Mouse (Mus musculus): ENCODE measurements around the gene Arap1. TPM values are rescaled to one million over a fixed set of nuclear protein-coding genes. Genes with fewer than 3 reads are reported as not detected.

Gene Arap1
- total and polyA plus RNA-seq, 3 experiments, result 21.2 to 46.1 (median 38.5) TPM

GRCm38 (mm10) chr7:101422069-101422468 is 74.2 kb downstream of the Arap1 start:
- H3K79me2 ChIP-seq (replicated peaks; ENCODE audit: control insufficient read depth, extremely low read depth, insufficient read depth, poor library complexity, severe bottlenecking), result no peaks in the 10 kb centered on the region
- DNase-seq (ENCODE audit: extremely low read depth), result no peak
- dilution Hi-C loops (cut with MboI; ENCODE audit: extremely low pct_ligation_motif_present, extremely low pct_unique_long_range_greater_than_20kb, low sequenced_read_pairs) (no loop called here), in situ Hi-C loops (cut with MboI; ENCODE audit: low pct_ligation_motif_present, low pct_unique_long_range_greater_than_20kb, low sequenced_read_pairs) (loop anchor here (25.0 kb wide), 1 partner anchor 90 kb away; no protein-coding TSS in a partner anchor)
- H3K27me3 ChIP-seq (replicated peaks), result peaks cover 29% of the 10 kb centered on the region
- no peak overlapping the region for H3K9ac ChIP-seq (ENCODE audit: insufficient read depth, low read depth)
- no peaks in the 10 kb centered on the region for H3K9me3 ChIP-seq (replicated peaks; ENCODE audit: low read length)
- no peak overlapping the region for H3K4me3 ChIP-seq (replicated peaks in 1 of 3; ENCODE audit: low read depth in 2 of 3, low read length in 2 of 3, poor library complexity in 1 of 3)
- H3K36me3 ChIP-seq (replicated peaks in 1 of 2; ENCODE audit: control insufficient read depth in 1 of 2, insufficient read depth in 1 of 2, low read length in 1 of 2), result peaks cover 0 to 6% of the 10 kb centered on the region in 2 experiments
- H3K4me2 ChIP-seq (ENCODE audit: insufficient read depth, low read depth, poor library complexity, severe bottlenecking), result no peak overlapping the region
- H3K27ac ChIP-seq (ENCODE audit: insufficient read depth, low read depth), result no peak overlapping the region
- peaks cover 5 to 11% of the 10 kb centered on the region in 2 experiments for H3K4me1 ChIP-seq (ENCODE audit: control insufficient read depth in 1 of 2, insufficient read depth in 2 of 2)
- TF ChIP-seq PAX5 (IDR thresholded peaks at IDR 0.05; ENCODE audit: low read length) (no peak), SMC3 (IDR thresholded peaks at IDR 0.05; ENCODE audit: low read depth, low read length) (no peak), TCF12 (IDR thresholded peaks at IDR 0.05; ENCODE audit: low read depth, low read length) (no peak), SIN3A (IDR thresholded peaks at IDR 0.05; ENCODE audit: low read length) (no peak), JUN (IDR thresholded peaks at IDR 0.05; ENCODE audit: insufficient read depth, low read depth, low read length) (no peak), USF1 (IDR thresholded peaks at IDR 0.05; ENCODE audit: low read depth, low read length) (no peak), CTCF (conservative IDR thresholded peaks at IDR 0.05 in 1 of 2, IDR thresholded peaks at IDR 0.05 in 1 of 2; ENCODE audit: low read depth in 2 of 2, low read length in 2 of 2) (no peak), POLR2A (IDR thresholded peaks at IDR 0.05; ENCODE audit: low read depth, low read length) (no peak), NELFE (IDR thresholded peaks at IDR 0.05; ENCODE audit: low read depth, low read length) (no peak), ZNF384 (IDR thresholded peaks at IDR 0.05; ENCODE audit: low read depth, low read length) (no peak), USF2 (conservative IDR thresholded peaks at IDR 0.05; ENCODE audit: low read depth, low read length) (no peak), ZC3H11A (IDR thresholded peaks at IDR 0.05; ENCODE audit: low read depth, low read length) (no peak), EP300 (IDR thresholded peaks at IDR 0.05; ENCODE audit: low read length) (no peak), HCFC1 (IDR thresholded peaks at IDR 0.05; ENCODE audit: low read depth, low read length) (no peak), BHLHE40 (IDR thresholded peaks at IDR 0.05; ENCODE audit: low read depth, low read length) (no peak), MAX (IDR thresholded peaks at IDR 0.05; ENCODE audit: low read length) (no peak), MAFK (IDR thresholded peaks at IDR 0.05; ENCODE audit: insufficient replicate concordance, low read length) (no peak), ELF1 (IDR thresholded peaks at IDR 0.05; ENCODE audit: low read depth, low read length) (no peak), ETS1 (conservative IDR thresholded peaks at IDR 0.05; ENCODE audit: low read depth, low read length) (no peak)

GRCm38 (mm10) chr7:101422646-101423045 is 74.8 kb downstream of the Arap1 start:
- peaks cover 5 to 11% of the 10 kb centered on the region in 2 experiments for H3K4me1 ChIP-seq (ENCODE audit: control insufficient read depth in 1 of 2, insufficient read depth in 2 of 2)
- TF ChIP-seq ZKSCAN1 (IDR thresholded peaks at IDR 0.05; ENCODE audit: borderline replicate concordance, low read depth, low read length), result no peak
- no peak for TF ChIP-seq IRF4 (IDR thresholded peaks at IDR 0.05; ENCODE audit: low read depth, low read length)
- TF ChIP-seq RAD21 (IDR thresholded peaks at IDR 0.05; ENCODE audit: low read depth, low read length), result no peak
- TF ChIP-seq POLR2AphosphoS2 (IDR thresholded peaks at IDR 0.05; ENCODE audit: low read depth, low read length), result no peak
- TF ChIP-seq ELF1 (IDR thresholded peaks at IDR 0.05; ENCODE audit: low read depth, low read length), result no peak
- TF ChIP-seq MXI1 (IDR thresholded peaks at IDR 0.05; ENCODE audit: low read depth, low read length), result no peak
- TF ChIP-seq USF1 (IDR thresholded peaks at IDR 0.05; ENCODE audit: low read depth, low read length), result no peak
- no peak for TF ChIP-seq E2F4 (IDR thresholded peaks at IDR 0.05; ENCODE audit: insufficient replicate concordance, low read depth, low read length)
- TF ChIP-seq KAT2A (IDR thresholded peaks at IDR 0.05; ENCODE audit: insufficient replicate concordance, low read length), result no peak
- no peak for TF ChIP-seq MYC (IDR thresholded peaks at IDR 0.05; ENCODE audit: low read depth, low read length)
- TF ChIP-seq SIN3A (IDR thresholded peaks at IDR 0.05; ENCODE audit: low read length), result no peak
- no peak for TF ChIP-seq PAX5 (IDR thresholded peaks at IDR 0.05; ENCODE audit: low read length)
- TF ChIP-seq ZMIZ1 (IDR thresholded peaks at IDR 0.05; ENCODE audit: low read depth, low read length), result no peak
- TF ChIP-seq UBTF (IDR thresholded peaks at IDR 0.05; ENCODE audit: low read depth, low read length), result no peak
- TF ChIP-seq SMC3 (IDR thresholded peaks at IDR 0.05; ENCODE audit: low read depth, low read length), result no peak
- TF ChIP-seq RCOR1 (conservative IDR thresholded peaks at IDR 0.05; ENCODE audit: low read depth, low read length), result no peak
- no peak for TF ChIP-seq JUND (conservative IDR thresholded peaks at IDR 0.05; ENCODE audit: low read depth, low read length)
- TF ChIP-seq EP300 (IDR thresholded peaks at IDR 0.05; ENCODE audit: low read length), result no peak
- no peak for TF ChIP-seq ZNF384 (IDR thresholded peaks at IDR 0.05; ENCODE audit: low read depth, low read length)
- in situ Hi-C loops (cut with MboI; ENCODE audit: low pct_ligation_motif_present, low pct_unique_long_range_greater_than_20kb, low sequenced_read_pairs), result loop anchor here (25.0 kb wide), 1 partner anchor 90 kb away; no protein-coding TSS in a partner anchor

More at GRCm38 (mm10) chr7:101422646-101423045, 74.8 kb downstream of the Arap1 start:
- Histone ChIP-seq H3K79me2 (replicated peaks; ENCODE audit: control insufficient read depth, extremely low read depth, insufficient read depth, poor library complexity, severe bottlenecking) (no peaks in the 10 kb centered on the region), H3K9ac (ENCODE audit: insufficient read depth, low read depth) (no peak overlapping the region), H3K9me3 (replicated peaks; ENCODE audit: low read length) (no peaks in the 10 kb centered on the region), H3K27ac (ENCODE audit: insufficient read depth, low read depth) (no peak overlapping the region), H3K27me3 (replicated peaks) (peaks cover 32% of the 10 kb centered on the region), H3K4me2 (ENCODE audit: insufficient read depth, low read depth, poor library complexity, severe bottlenecking) (no peak overlapping the region), H3K4me3 (replicated peaks in 1 of 3; ENCODE audit: low read depth in 2 of 3, low read length in 2 of 3, poor library complexity in 1 of 3) (no peak overlapping the region), H3K36me3 (replicated peaks in 1 of 2; ENCODE audit: control insufficient read depth in 1 of 2, insufficient read depth in 1 of 2, low read length in 1 of 2) (peaks cover 0 to under 1% of the 10 kb centered on the region in 2 experiments)
- dilution Hi-C loops (cut with MboI; ENCODE audit: extremely low pct_ligation_motif_present, extremely low pct_unique_long_range_greater_than_20kb, low sequenced_read_pairs), result no loop called here
- DNase-seq (ENCODE audit: extremely low read depth), result no peak

All from CH12.LX (cell line).